Mouse (Mus musculus) Muller cell, postnatal 12 days (primary cell): ENCODE data around the gene Cacng4.

Source experiments
- DNase-seq: peaks from one replicate; pipeline ENCODE4 v3.0.0-alpha.2; 2015; ENCODE audit errors: inconsistent ontology term

Gene Cacng4

GRCm38 (mm10) chr11:107773312-107773711, 21.0 kb downstream of the Cacng4 start:
- DNase-seq, result no peak

GRCm38 (mm10) chr11:107772002-107772401, 22.4 kb downstream of the Cacng4 start:
- peak; percentile 87 for DNase-seq

- DNase-seq, result no peak
Measured at GRCm38 (mm10) chr11:107768361-107768760, 26.0 kb downstream of the Cacng4 start.

- no peak for DNase-seq
Measured at GRCm38 (mm10) chr11:107766932-107767331, 27.4 kb downstream of the Cacng4 start.

GRCm38 (mm10) chr11:107762688-107763460, 31.5 kb downstream of the Cacng4 start:
- DNase-seq, result peak; percentile 58

- no peak for DNase-seq
Measured at GRCm38 (mm10) chr11:107761790-107762500, 32.4 kb downstream of the Cacng4 start.

GRCm38 (mm10) chr11:107760001-107760400, 34.4 kb downstream of the Cacng4 start:
- DNase-seq, result no peak

GRCm38 (mm10) chr11:107759516-107759915, 34.8 kb downstream of the Cacng4 start:
- no peak for DNase-seq

- peak; percentile 56 for DNase-seq
Measured at GRCm38 (mm10) chr11:107749114-107749513, 45.2 kb downstream of the Cacng4 start.

GRCm38 (mm10) chr11:107748243-107749035, 45.9 kb downstream of the Cacng4 start:
- peak; percentile 70 for DNase-seq

GRCm38 (mm10) chr11:107743100-107743499, 51.3 kb downstream of the Cacng4 start:
- DNase-seq, result no peak

GRCm38 (mm10) chr11:107738418-107739099, 55.8 kb downstream of the Cacng4 start:
- no peak for DNase-seq

GRCm38 (mm10) chr11:107737886-107738285, 56.5 kb downstream of the Cacng4 start:
- peak; percentile 14 for DNase-seq

GRCm38 (mm10) chr11:107734133-107734532, 60.2 kb downstream of the Cacng4 start:
- no peak for DNase-seq

GRCm38 (mm10) chr11:107731498-107731897, 62.9 kb downstream of the Cacng4 start:
- peak; percentile 55 for DNase-seq

GRCm38 (mm10) chr11:107730940-107731339, 63.4 kb downstream of the Cacng4 start:
- DNase-seq, result no peak

- no peak for DNase-seq
Measured at GRCm38 (mm10) chr11:107729141-107729540, 65.2 kb downstream of the Cacng4 start.

GRCm38 (mm10) chr11:107728073-107728863, 66.1 kb downstream of the Cacng4 start:
- DNase-seq, result peak; percentile 86

- DNase-seq, result no peak
Measured at GRCm38 (mm10) chr11:107724603-107725002, 69.8 kb downstream of the Cacng4 start.

GRCm38 (mm10) chr11:107721057-107721456, 73.3 kb downstream of the Cacng4 start:
- no peak for DNase-seq
